Mouse (Mus musculus) liver, postnatal 0 days (tissue): ENCODE data around the gene Scyl1. TPM values are rescaled to one million over a fixed set of nuclear protein-coding genes. Genes with fewer than 3 reads are reported as not detected.

Source experiments
- ATAC-seq: fragments of 200-750 bp; cut with Nextera tagmentation; 2 replicates; pipeline ENCODE4 v1.8.0; 2017; ENCODE audit warnings: mild to moderate bottlenecking, moderate library complexity
- DNase-seq: peaks from one replicate; pipeline ENCODE4 v3.0.0-alpha.2; 2016
- H3K27ac ChIP-seq: fragments of 300-500 bp; sonication (generic); 2 replicates; pipeline ENCODE4 v1.5.1; 2014; ENCODE audit warnings: antibody characterized with exemption, moderate library complexity, mild to moderate bottlenecking, low read depth
- H3K27me3 ChIP-seq: fragments of 300-500 bp; sonication (generic); 2 replicates; pipeline ENCODE4 v1.6.1; 2014; ENCODE audit warnings: low read length, control low read depth, mixed read lengths; ENCODE audit not compliant: insufficient read depth
- H3K36me3 ChIP-seq: fragments of 300-500 bp; sonication (generic); replicated peaks from 2 replicates; pipeline ENCODE4 v1.6.1; 2014; ENCODE audit warnings: mild to moderate bottlenecking, control low read depth, low read length, moderate library complexity, mixed read lengths; ENCODE audit not compliant: insufficient read depth
- H3K4me1 ChIP-seq: fragments of 300-500 bp; sonication (generic); 2 replicates; pipeline ENCODE4 v1.6.1; 2014; ENCODE audit warnings: antibody characterized with exemption, mild to moderate bottlenecking, control low read depth; ENCODE audit not compliant: insufficient read depth
- H3K4me2 ChIP-seq: fragments of 300-500 bp; sonication (generic); 2 replicates; pipeline ENCODE4 v1.6.1; 2014; ENCODE audit warnings: low read depth, mild to moderate bottlenecking, low read length, moderate library complexity, mixed read lengths
- H3K4me3 ChIP-seq: fragments of 300-500 bp; sonication (generic); 2 replicates; pipeline ENCODE4 v1.5.1; 2014; ENCODE audit warnings: low read depth, low read length
- H3K9ac ChIP-seq: fragments of 300-500 bp; sonication (generic); replicated peaks from 2 replicates; pipeline ENCODE4 v1.6.1; 2014; ENCODE audit warnings: mild to moderate bottlenecking, moderate library complexity
- H3K9me3 ChIP-seq: fragments of 300-500 bp; sonication (generic); 2 replicates; pipeline ENCODE4 v1.6.1; 2016; ENCODE audit warnings: mild to moderate bottlenecking, control low read depth, low read length, mixed read lengths
- CTCF ChIP-seq: sonication (generic); IDR thresholded peaks from 2 replicates; pipeline ENCODE4 v1.5.1; 2016; ENCODE audit warnings: antibody characterized with exemption, low read depth
- EP300 ChIP-seq: IDR thresholded peaks from 2 replicates; pipeline ENCODE4 v1.6.1; 2016; ENCODE audit warnings: antibody characterized with exemption, low read depth, mild to moderate bottlenecking
- WGBS: fragments of 180-500 bp; shearing (Covaris S2); extraction: QIAGEN DNeasy Blood & Tissue Kit; methylation state at CpG from one replicate; pipeline ENCODE4 v1.1.7; 2014; ENCODE audit not compliant: insufficient replicate concordance; 5-methylcytosine and 5-hydroxymethylcytosine counted together
- polyA plus RNA-seq: library from polyadenylated mRNA; unstranded; fragments of >200 nt; fragmentation: Nextera tagmentation; extraction: Ambion mirVana; gene quantifications from 2 replicates; pipeline ENCODE4 v1.2.1, GENCODE M21; 2015

Scyl1 gene
- polyA plus RNA-seq, 1 experiment from 2014 or later: 16.9 TPM

DNA sequence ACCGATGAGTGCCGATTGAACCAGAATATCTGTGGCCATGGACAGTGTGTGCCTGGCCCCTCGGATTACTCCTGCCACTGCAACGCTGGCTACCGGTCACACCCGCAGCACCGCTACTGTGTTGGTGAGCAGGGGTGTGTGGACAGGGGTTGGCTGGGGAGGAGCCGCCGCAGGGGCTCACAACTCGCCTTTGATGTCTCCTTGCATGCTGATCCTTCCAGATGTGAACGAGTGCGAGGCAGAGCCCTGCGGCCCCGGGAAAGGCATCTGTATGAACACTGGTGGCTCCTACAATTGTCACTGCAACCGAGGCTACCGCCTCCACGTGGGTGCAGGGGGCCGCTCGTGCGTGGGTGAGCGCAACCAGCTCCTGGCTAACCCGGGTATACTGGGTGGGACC, 20.3 kb downstream of the Scyl1 start:
- TF ChIP-seq CTCF: no peak
- no peak for TF ChIP-seq EP300
- H3K4me1 ChIP-seq: peaks cover 8% of the 10 kb centered on the region; the same call in 1 of the 2 replicates
- H3K27ac ChIP-seq: no peak overlapping the region
- 19% methylated on average over 22 of the region's 22 CpGs for WGBS
- no peak for ATAC-seq
- no peak overlapping the region for H3K4me2 ChIP-seq
- no peaks in the 10 kb centered on the region for H3K9me3 ChIP-seq
- DNase-seq: no peak
- H3K36me3 ChIP-seq: no peaks in the 10 kb centered on the region
- H3K9ac ChIP-seq: no peak overlapping the region
- no peak overlapping the region for H3K4me3 ChIP-seq
- peaks cover 74% of the 10 kb centered on the region for H3K27me3 ChIP-seq

- ATAC-seq (no peak), DNase-seq (no peak)
Observed at GRCm38 (mm10) chr19:5749476-5749875, 21.7 kb downstream of the Scyl1 start.

GRCm38 (mm10) chr19:5746907-5747363, 24.3 kb downstream of the Scyl1 start:
- ATAC-seq (no peak), DNase-seq (no peak)
- WGBS: 32% methylated on average over 12 of the region's 12 CpGs
- Histone ChIP-seq H3K4me3 (no peak overlapping the region), H3K9ac (no peak overlapping the region), H3K27me3 (peaks cover 88% of the 10 kb centered on the region), H3K36me3 (no peaks in the 10 kb centered on the region), H3K9me3 (no peaks in the 10 kb centered on the region), H3K27ac (no peak overlapping the region), H3K4me1 (peaks cover 15% of the 10 kb centered on the region), H3K4me2 (no peak overlapping the region)
- no peak for TF ChIP-seq CTCF
- TF ChIP-seq EP300: no peak

More at GRCm38 (mm10) chr19:5749476-5749875, 21.7 kb downstream of the Scyl1 start:
- Histone ChIP-seq H3K36me3 (no peaks in the 10 kb centered on the region), H3K4me2 (no peak overlapping the region), H3K27ac (no peak overlapping the region), H3K9ac (no peak overlapping the region), H3K4me1 (peaks cover 15% of the 10 kb centered on the region; the same call in 1 of the 2 replicates), H3K4me3 (no peak overlapping the region), H3K27me3 (peaks cover 75% of the 10 kb centered on the region), H3K9me3 (no peaks in the 10 kb centered on the region)
- 61% methylated on average over 6 of the region's 6 CpGs for WGBS
- no peak for TF ChIP-seq EP300
- TF ChIP-seq CTCF: no peak

GRCm38 (mm10) chr19:5745756-5746710, 25.2 kb downstream of the Scyl1 start:
- H3K4me2 ChIP-seq: peak overlapping the region; percentile 13; the same call in 1 of the 2 replicates
- WGBS: 14% methylated on average over 36 of the region's 36 CpGs
- no peak overlapping the region; the same call in 1 of the 2 replicates for H3K4me3 ChIP-seq
- no peaks in the 10 kb centered on the region for H3K9me3 ChIP-seq
- TF ChIP-seq EP300 (no peak), CTCF (no peak)
- peaks cover 88% of the 10 kb centered on the region for H3K27me3 ChIP-seq
- peaks cover 14% of the 10 kb centered on the region for H3K4me1 ChIP-seq
- DNase-seq (no peak), ATAC-seq (no peak)
- H3K36me3 ChIP-seq: no peaks in the 10 kb centered on the region
- no peak overlapping the region for H3K27ac ChIP-seq
- H3K9ac ChIP-seq: no peak overlapping the region

- Histone ChIP-seq H3K4me1 (peaks cover 14% of the 10 kb centered on the region), H3K9ac (no peak overlapping the region), H3K36me3 (no peaks in the 10 kb centered on the region), H3K4me3 (no peak overlapping the region), H3K9me3 (no peaks in the 10 kb centered on the region), H3K27me3 (peaks cover 85% of the 10 kb centered on the region), H3K4me2 (no peak overlapping the region), H3K27ac (no peak overlapping the region)
- no peak for DNase-seq
- WGBS: 34% methylated on average over 5 of the region's 5 CpGs
- ATAC-seq: no peak
- no peak for TF ChIP-seq EP300
- TF ChIP-seq CTCF: no peak
Observed at GRCm38 (mm10) chr19:5743576-5743975, 27.6 kb downstream of the Scyl1 start.

- H3K4me2 ChIP-seq: peak overlapping the region; percentile 69
- H3K4me1 ChIP-seq: peaks cover 14% of the 10 kb centered on the region
- no peaks in the 10 kb centered on the region for H3K36me3 ChIP-seq
- H3K9me3 ChIP-seq: no peaks in the 10 kb centered on the region
- peak overlapping the region; percentile 43 for H3K9ac ChIP-seq
- peaks cover 77% of the 10 kb centered on the region for H3K27me3 ChIP-seq
- TF ChIP-seq CTCF (no peak), EP300 (no peak)
- WGBS: 7% methylated on average over 24 of the region's 32 CpGs
- no peak overlapping the region for H3K27ac ChIP-seq
- ATAC-seq: peak; percentile 12; the same call in 1 of the 2 replicates
- DNase-seq: no peak
- peak overlapping the region; percentile 50 for H3K4me3 ChIP-seq
Observed at GRCm38 (mm10) chr19:5742241-5742641, 29.0 kb downstream of the Scyl1 start.
